8 mouse cellular contexts compared by ENCODE assay signal in genomic region chr5:60608943-60609614, GRCm38 (mm10).
DNase-seq lines count a peak whose midpoint lies in the region; ATAC-seq and TF ChIP-seq lines count a peak whose summit lies in the region.

No protein-coding gene starts in this region.

- no peak overlapping the region for H3K4me2 ChIP-seq in embryonic facial prominence, embryonic 11.5 days (ENCODE audit: low read depth, low read length)

- no peak for ATAC-seq in embryonic facial prominence, embryonic 11.5 days (replicated peaks; ENCODE audit: insufficient number of reproducible peaks, low FRiP score, low TSS enrichment, low read depth)

- no peak overlapping the region for H3K27ac ChIP-seq in embryonic facial prominence, embryonic 11.5 days (replicated peaks; ENCODE audit: low read depth, low read length)
- H3K27ac ChIP-seq in embryonic facial prominence, embryonic 10.5 days (replicated peaks), result no peak overlapping the region

- 42% methylated on average over 4 of the region's 4 CpGs for WGBS in embryonic facial prominence, embryonic 11.5 days
- 46% methylated on average over 4 of the region's 4 CpGs for WGBS in embryonic facial prominence, embryonic 10.5 days
- 34% methylated on average over 4 of the region's 4 CpGs for WGBS in lung, adult 2 months

- H3K9ac ChIP-seq in embryonic facial prominence, embryonic 11.5 days (replicated peaks; ENCODE audit: low read length), result no peak overlapping the region

- H3K27me3 ChIP-seq in embryonic facial prominence, embryonic 11.5 days (ENCODE audit: control insufficient read depth, insufficient read depth, low read length), result no peaks in the 10 kb centered on the region
- no peaks in the 10 kb centered on the region for H3K27me3 ChIP-seq in embryonic facial prominence, embryonic 10.5 days (replicated peaks; ENCODE audit: low read depth, poor library complexity, severe bottlenecking)

- no peaks in the 10 kb centered on the region for H3K9me3 ChIP-seq in embryonic facial prominence, embryonic 11.5 days (replicated peaks; ENCODE audit: control insufficient read depth, low read length)
- H3K9me3 ChIP-seq in embryonic facial prominence, embryonic 10.5 days, result no peaks in the 10 kb centered on the region

- peak; percentile 51 for DNase-seq in embryonic facial prominence, embryonic 11.5 days (ENCODE audit: low spot score)
- DNase-seq in embryonic facial prominence, embryonic 10.5 days (ENCODE audit: low spot score), result no peak
- DNase-seq in 3T3-L1 (ENCODE audit: low read depth, low spot score) (peak; percentile 9), adipocyte (ENCODE audit: low spot score) (no peak)
- DNase-seq in cerebellum, postnatal 4 days (ENCODE audit: low spot score in 2 of 2), result peak; percentile 21 to 68
- DNase-seq in layer of hippocampus, postnatal 10 days (ENCODE audit: low spot score in 2 of 2), result peak; percentile 66 to 79
- no peak for DNase-seq in lung, postnatal 25 days (ENCODE audit: low spot score)
- no peak for DNase-seq in lung, adult 2 months

- H3K36me3 ChIP-seq in embryonic facial prominence, embryonic 11.5 days (replicated peaks; ENCODE audit: control insufficient read depth, insufficient read depth, low read depth, low read length), result no peaks in the 10 kb centered on the region
- H3K36me3 ChIP-seq in embryonic facial prominence, embryonic 10.5 days (replicated peaks), result no peaks in the 10 kb centered on the region

- TF ChIP-seq POLR2A in lung, adult 2 months (IDR thresholded peaks at IDR 0.05; ENCODE audit: borderline replicate concordance, extremely low read depth, low read depth, low read length), result no peak

- no peaks in the 10 kb centered on the region for H3K4me1 ChIP-seq in embryonic facial prominence, embryonic 11.5 days (ENCODE audit: control insufficient read depth, insufficient read depth, low read length)
- no peaks in the 10 kb centered on the region for H3K4me1 ChIP-seq in embryonic facial prominence, embryonic 10.5 days
- no peaks in the 10 kb centered on the region for H3K4me1 ChIP-seq in lung, adult 2 months (ENCODE audit: control insufficient read depth, insufficient read depth, low read length)

- H3K4me3 ChIP-seq in embryonic facial prominence, embryonic 11.5 days (ENCODE audit: low read depth, low read length), result no peak overlapping the region
- no peak overlapping the region for H3K4me3 ChIP-seq in embryonic facial prominence, embryonic 10.5 days
- H3K4me3 ChIP-seq in lung, adult 2 months (replicated peaks; ENCODE audit: extremely low read depth, low read depth, low read length), result no peak overlapping the region

- TF ChIP-seq CTCF in lung, adult 2 months (IDR thresholded peaks at IDR 0.05; ENCODE audit: insufficient read depth, low read length), result no peak

Comparison
In these comparisons a context has a peak if more than half of its experiments do, and no peak if none do; other contexts are left out.
1. DNase-seq: peak in embryonic facial prominence, embryonic 11.5 days (single experiment), 3T3-L1 (single experiment), cerebellum, postnatal 4 days (2 of 2) and layer of hippocampus, postnatal 10 days (2 of 2); none in embryonic facial prominence, embryonic 10.5 days (single experiment), adipocyte (single experiment), lung, postnatal 25 days (single experiment) and lung, adult 2 months (single experiment).